Mouse (Mus musculus): Measurements from ENCODE around the gene Ppp1r16b. TPM values are rescaled to one million over a fixed set of nuclear protein-coding genes. Genes with fewer than 3 reads are reported as not detected.

Ppp1r16b gene
- polyA plus RNA-seq, 1 experiment from 2014 or later = 4.1 TPM

- WGBS = 89% methylated on average over 9 of the region's 9 CpGs
- no peaks in the 10 kb centered on the region for H3K36me3 ChIP-seq
- no peak overlapping the region for H3K4me2 ChIP-seq
- H3K9me3 ChIP-seq = no peaks in the 10 kb centered on the region
- no peak overlapping the region for H3K27ac ChIP-seq
- no peak overlapping the region for H3K4me3 ChIP-seq
- ATAC-seq (ENCODE audit: insufficient number of reproducible peaks, low FRiP score, low TSS enrichment, low read depth) = no peak
- H3K9ac ChIP-seq = no peak overlapping the region
- H3K4me1 ChIP-seq = peaks cover 10% of the 10 kb centered on the region
- no peaks in the 10 kb centered on the region for H3K27me3 ChIP-seq
Measured at GRCm38 (mm10) chr2:158749366-158749765, 84.2 kb downstream of the Ppp1r16b start.

GRCm38 (mm10) chr2:158760231-158760630, 95.0 kb downstream of the Ppp1r16b start:
- WGBS = 67% methylated on average over 2 of the region's 2 CpGs
- no peak for ATAC-seq (ENCODE audit: insufficient number of reproducible peaks, low FRiP score, low TSS enrichment, low read depth)
- Histone ChIP-seq H3K9me3 (no peaks in the 10 kb centered on the region), H3K36me3 (no peaks in the 10 kb centered on the region), H3K4me3 (no peak overlapping the region), H3K9ac (no peak overlapping the region), H3K4me1 (no peaks in the 10 kb centered on the region), H3K4me2 (no peak overlapping the region), H3K27me3 (no peaks in the 10 kb centered on the region), H3K27ac (no peak overlapping the region)

- Histone ChIP-seq H3K9ac (no peak overlapping the region), H3K4me2 (no peak overlapping the region), H3K27me3 (no peaks in the 10 kb centered on the region), H3K4me1 (no peaks in the 10 kb centered on the region), H3K36me3 (no peaks in the 10 kb centered on the region), H3K9me3 (no peaks in the 10 kb centered on the region), H3K4me3 (no peak overlapping the region), H3K27ac (no peak overlapping the region)
- 87% methylated on average over 5 of the region's 5 CpGs for WGBS
- ATAC-seq (ENCODE audit: insufficient number of reproducible peaks, low FRiP score, low TSS enrichment, low read depth) = no peak
Measured at GRCm38 (mm10) chr2:158762339-158762738, 97.1 kb downstream of the Ppp1r16b start.

- under 1% methylated on average over 48 of the region's 48 CpGs for WGBS
- H3K27ac ChIP-seq = peak within 1 kb of the TSS; percentile 72
Measured at GRCm38 (mm10) chr2:158767742-158768339, 102.6 kb downstream of the Ppp1r16b start, which contains the start of gene Fam83d. TSS of gene Fam83d (plus strand) at chr2:158768093.

GRCm38 (mm10) chr2:158768350-158768749, 103.2 kb downstream of the Ppp1r16b start:
- WGBS = under 1% methylated on average over 37 of the region's 37 CpGs
- H3K4me1 ChIP-seq = peaks cover 45% of the 10 kb centered on the region
- peak overlapping the region; percentile 64 for H3K4me3 ChIP-seq
- no peaks in the 10 kb centered on the region for H3K36me3 ChIP-seq
- H3K9me3 ChIP-seq = no peaks in the 10 kb centered on the region
- H3K27me3 ChIP-seq = no peaks in the 10 kb centered on the region
- peak overlapping the region; percentile 46 for H3K9ac ChIP-seq
- peak overlapping the region; percentile 72 for H3K27ac ChIP-seq
- ATAC-seq (ENCODE audit: insufficient number of reproducible peaks, low FRiP score, low TSS enrichment, low read depth) = no peak
- H3K4me2 ChIP-seq = peak overlapping the region; percentile 94

More at GRCm38 (mm10) chr2:158767742-158768339, 102.6 kb downstream of the Ppp1r16b start, which contains the start of gene Fam83d:
- peaks cover 45% of the 10 kb centered on the region for H3K4me1 ChIP-seq
- peak within 1 kb of the TSS; percentile 94 for H3K4me2 ChIP-seq
- H3K27me3 ChIP-seq = no peaks in the 10 kb centered on the region
- H3K9me3 ChIP-seq = no peaks in the 10 kb centered on the region
- ATAC-seq (ENCODE audit: insufficient number of reproducible peaks, low FRiP score, low TSS enrichment, low read depth) = peak; percentile 96
- peak within 1 kb of the TSS; percentile 64 for H3K4me3 ChIP-seq
- no peaks in the 10 kb centered on the region for H3K36me3 ChIP-seq
- peak within 1 kb of the TSS; percentile 46 for H3K9ac ChIP-seq

- WGBS = 8% methylated on average over 5 of the region's 5 CpGs
- H3K36me3 ChIP-seq = peaks cover 2% of the 10 kb centered on the region; the same call in 1 of the 2 replicates
- ATAC-seq (ENCODE audit: insufficient number of reproducible peaks, low FRiP score, low TSS enrichment, low read depth) = no peak
- peak overlapping the region; percentile 64 for H3K4me3 ChIP-seq
- peak overlapping the region; percentile 94 for H3K4me2 ChIP-seq
- 0 out of 2 replicates have a peak overlapping the region, but pooled peaks have one; percentile 8 for H3K9ac ChIP-seq
- peaks cover 47% of the 10 kb centered on the region for H3K4me1 ChIP-seq
- no peaks in the 10 kb centered on the region for H3K9me3 ChIP-seq
- H3K27me3 ChIP-seq = no peaks in the 10 kb centered on the region
- H3K27ac ChIP-seq = no peak overlapping the region
Measured at GRCm38 (mm10) chr2:158768771-158769170, 103.6 kb downstream of the Ppp1r16b start.

- Histone ChIP-seq H3K4me2 (peak overlapping the region; percentile 94), H3K4me1 (peaks cover 53% of the 10 kb centered on the region), H3K36me3 (peaks cover 3% of the 10 kb centered on the region; the same call in 1 of the 2 replicates), H3K9ac (no peak overlapping the region), H3K4me3 (peak overlapping the region; percentile 64), H3K27me3 (no peaks in the 10 kb centered on the region), H3K9me3 (no peaks in the 10 kb centered on the region), H3K27ac (peak overlapping the region; percentile 64)
- ATAC-seq (ENCODE audit: insufficient number of reproducible peaks, low FRiP score, low TSS enrichment, low read depth) = no peak
- WGBS = 22% methylated on average over 13 of the region's 13 CpGs
Measured at GRCm38 (mm10) chr2:158770126-158770757, 105.0 kb downstream of the Ppp1r16b start.

GRCm38 (mm10) chr2:158771066-158771763, 106.0 kb downstream of the Ppp1r16b start:
- Histone ChIP-seq H3K4me3 (peak overlapping the region; percentile 64; the same call in 1 of the 2 replicates), H3K36me3 (peaks cover 3% of the 10 kb centered on the region; the same call in 1 of the 2 replicates), H3K4me1 (peaks cover 60% of the 10 kb centered on the region), H3K4me2 (peak overlapping the region; percentile 94; the same call in 1 of the 2 replicates), H3K27ac (peak overlapping the region; percentile 64; the same call in 1 of the 2 replicates), H3K27me3 (no peaks in the 10 kb centered on the region), H3K9me3 (no peaks in the 10 kb centered on the region), H3K9ac (no peak overlapping the region)
- 42% methylated on average over 11 of the region's 11 CpGs for WGBS
- ATAC-seq (ENCODE audit: insufficient number of reproducible peaks, low FRiP score, low TSS enrichment, low read depth) = no peak

- whole genome bisulfite sequencing = 80% methylated on average over 13 of the region's 13 CpGs
- H3K9ac ChIP-seq = no peak overlapping the region
- no peak overlapping the region for H3K4me3 ChIP-seq
- no peak overlapping the region for H3K27ac ChIP-seq
- H3K36me3 ChIP-seq = peaks cover 3% of the 10 kb centered on the region; the same call in 1 of the 2 replicates
- peaks cover 74% of the 10 kb centered on the region for H3K4me1 ChIP-seq
- H3K27me3 ChIP-seq = no peaks in the 10 kb centered on the region
- ATAC-seq (ENCODE audit: insufficient number of reproducible peaks, low FRiP score, low TSS enrichment, low read depth) = no peak
- no peaks in the 10 kb centered on the region for H3K9me3 ChIP-seq
- H3K4me2 ChIP-seq = no peak overlapping the region
Measured at GRCm38 (mm10) chr2:158772808-158773207, 107.6 kb downstream of the Ppp1r16b start.

- no peak for ATAC-seq (ENCODE audit: insufficient number of reproducible peaks, low FRiP score, low TSS enrichment, low read depth)
- Histone ChIP-seq H3K4me1 (peaks cover 68% of the 10 kb centered on the region), H3K9me3 (no peaks in the 10 kb centered on the region), H3K4me2 (no peak overlapping the region), H3K27me3 (no peaks in the 10 kb centered on the region), H3K4me3 (no peak overlapping the region), H3K36me3 (peaks cover 8% of the 10 kb centered on the region; the same call in 1 of the 2 replicates), H3K27ac (no peak overlapping the region), H3K9ac (no peak overlapping the region)
- WGBS = 70% methylated on average over 8 of the region's 8 CpGs
Measured at GRCm38 (mm10) chr2:158774886-158775285, 109.7 kb downstream of the Ppp1r16b start.

- 0 out of 2 replicates have a peak, but pooled peaks have one; percentile 41 for ATAC-seq (ENCODE audit: insufficient number of reproducible peaks, low FRiP score, low TSS enrichment, low read depth)
- no peaks in the 10 kb centered on the region for H3K27me3 ChIP-seq
- H3K27ac ChIP-seq = no peak overlapping the region
- H3K9me3 ChIP-seq = no peaks in the 10 kb centered on the region
- H3K4me3 ChIP-seq = no peak overlapping the region
- H3K36me3 ChIP-seq = peaks cover 25% of the 10 kb centered on the region
- WGBS = 52% methylated on average over 4 of the region's 4 CpGs
- no peak overlapping the region for H3K9ac ChIP-seq
- peaks cover 50% of the 10 kb centered on the region for H3K4me1 ChIP-seq
- no peak overlapping the region for H3K4me2 ChIP-seq
Measured at GRCm38 (mm10) chr2:158776716-158777115, 111.5 kb downstream of the Ppp1r16b start.

All from limb, embryonic 15.5 days (tissue).